Comparison of ENCODE assay signal across 14 mouse cellular contexts in genomic region chr9:102304796-102305195, GRCm38 (mm10). TPM values are rescaled to one million over a fixed set of nuclear protein-coding genes. Genes with fewer than 3 reads are reported as not detected.
"Had no signal": no experiment of that assay in that cellular context is flagged by ENCODE, and none has a peak within 500 bp of the region (broad histone marks: within the 10 kb centered on the region; RNA-seq: fewer than 3 reads in every experiment).

No protein-coding gene starts in this region.

- DNase-seq: kidney, adult 18-20 months; kidney, adult 9 months; kidney, postnatal 14 days; kidney, postnatal 4 days; liver, embryonic 13.5 days; lung, adult 2 months; midbrain, embryonic 14.5 days; retina, postnatal 1 day; right cerebral cortex, postnatal 25 days; spleen, adult 18-20 months; thymus, postnatal 36 days had no signal

- ATAC-seq: inflammation-experienced regulatory T-cells, adult 6 months; intestine, embryonic 16.5 days had no signal

RNA-seq across cellular contexts. Expression of gene Ephb1, which starts 49.7 kb away (rescaled TPM):
- total RNA-seq: neutrophil, adult 5-6 weeks had no signal
